Mouse (Mus musculus): Measurements from ENCODE around the gene Mycl. TPM values are rescaled to one million over a fixed set of nuclear protein-coding genes. Genes with fewer than 3 reads are reported as not detected.

Gene Mycl
- polyA plus RNA-seq, 1 experiment, result 0.02 TPM

- peaks cover 6% of the 10 kb centered on the region for H3K27me3 ChIP-seq (ENCODE audit: control insufficient read depth)
- H3K36me3 ChIP-seq (ENCODE audit: control insufficient read depth), result no peaks in the 10 kb centered on the region
- H3K4me1 ChIP-seq (ENCODE audit: control insufficient read depth), result no peaks in the 10 kb centered on the region
- TF ChIP-seq TAL1 (IDR thresholded peaks at IDR 0.05; ENCODE audit: low read length), result no peak
- TF ChIP-seq GATA1 (IDR thresholded peaks at IDR 0.05; ENCODE audit: low read length), result no peak
- no peak overlapping the region for H3K4me3 ChIP-seq (replicated peaks)
- no peaks in the 10 kb centered on the region for H3K9me3 ChIP-seq (ENCODE audit: control insufficient read depth, low read length)
Observed at GRCm38 (mm10) chr4:122976885-122977284, 18.6 kb upstream of the Mycl start.

- Histone ChIP-seq H3K27me3 (ENCODE audit: control insufficient read depth) (peaks cover 25% of the 10 kb centered on the region), H3K36me3 (ENCODE audit: control insufficient read depth) (no peaks in the 10 kb centered on the region), H3K4me1 (ENCODE audit: control insufficient read depth) (no peaks in the 10 kb centered on the region), H3K4me3 (replicated peaks) (no peak overlapping the region), H3K9me3 (ENCODE audit: control insufficient read depth, low read length) (no peaks in the 10 kb centered on the region)
- TF ChIP-seq TAL1 (IDR thresholded peaks at IDR 0.05; ENCODE audit: low read length) (no peak), GATA1 (IDR thresholded peaks at IDR 0.05; ENCODE audit: low read length) (no peak)
Observed at GRCm38 (mm10) chr4:122978850-122979249, 16.6 kb upstream of the Mycl start.

- Histone ChIP-seq H3K4me3 (replicated peaks) (no peak overlapping the region), H3K9me3 (ENCODE audit: control insufficient read depth, low read length) (no peaks in the 10 kb centered on the region), H3K36me3 (ENCODE audit: control insufficient read depth) (no peaks in the 10 kb centered on the region), H3K4me1 (ENCODE audit: control insufficient read depth) (no peaks in the 10 kb centered on the region), H3K27me3 (ENCODE audit: control insufficient read depth) (peaks cover 31% of the 10 kb centered on the region)
- TF ChIP-seq TAL1 (IDR thresholded peaks at IDR 0.05; ENCODE audit: low read length) (no peak), GATA1 (IDR thresholded peaks at IDR 0.05; ENCODE audit: low read length) (no peak)
Observed at GRCm38 (mm10) chr4:122979826-122980225, 15.6 kb upstream of the Mycl start.

- Histone ChIP-seq H3K4me3 (replicated peaks) (no peak overlapping the region), H3K27me3 (ENCODE audit: control insufficient read depth) (peaks cover 31% of the 10 kb centered on the region)
Observed at GRCm38 (mm10) chr4:122980684-122981083, 14.8 kb upstream of the Mycl start.

GRCm38 (mm10) chr4:122981238-122981637, 14.2 kb upstream of the Mycl start:
- Histone ChIP-seq H3K36me3 (ENCODE audit: control insufficient read depth) (no peaks in the 10 kb centered on the region), H3K9me3 (ENCODE audit: control insufficient read depth, low read length) (no peaks in the 10 kb centered on the region), H3K27me3 (ENCODE audit: control insufficient read depth) (peaks cover 31% of the 10 kb centered on the region), H3K4me3 (replicated peaks) (no peak overlapping the region), H3K4me1 (ENCODE audit: control insufficient read depth) (no peaks in the 10 kb centered on the region)
- TF ChIP-seq TAL1 (IDR thresholded peaks at IDR 0.05; ENCODE audit: low read length) (no peak), GATA1 (IDR thresholded peaks at IDR 0.05; ENCODE audit: low read length) (no peak)

More at GRCm38 (mm10) chr4:122980684-122981083, 14.8 kb upstream of the Mycl start:
- Histone ChIP-seq H3K9me3 (ENCODE audit: control insufficient read depth, low read length) (no peaks in the 10 kb centered on the region), H3K36me3 (ENCODE audit: control insufficient read depth) (no peaks in the 10 kb centered on the region), H3K4me1 (ENCODE audit: control insufficient read depth) (no peaks in the 10 kb centered on the region)
- TF ChIP-seq TAL1 (IDR thresholded peaks at IDR 0.05; ENCODE audit: low read length) (no peak), GATA1 (IDR thresholded peaks at IDR 0.05; ENCODE audit: low read length) (no peak)

GRCm38 (mm10) chr4:122981930-122982329, 13.5 kb upstream of the Mycl start:
- Histone ChIP-seq H3K36me3 (ENCODE audit: control insufficient read depth) (no peaks in the 10 kb centered on the region), H3K9me3 (ENCODE audit: control insufficient read depth, low read length) (no peaks in the 10 kb centered on the region), H3K4me1 (ENCODE audit: control insufficient read depth) (no peaks in the 10 kb centered on the region), H3K27me3 (ENCODE audit: control insufficient read depth) (peaks cover 31% of the 10 kb centered on the region), H3K4me3 (replicated peaks) (no peak overlapping the region)
- no peak for TF ChIP-seq GATA1 (IDR thresholded peaks at IDR 0.05; ENCODE audit: low read length)
- TF ChIP-seq TAL1 (IDR thresholded peaks at IDR 0.05; ENCODE audit: low read length), result no peak

GRCm38 (mm10) chr4:122982537-122982936, 12.9 kb upstream of the Mycl start:
- no peaks in the 10 kb centered on the region for H3K36me3 ChIP-seq (ENCODE audit: control insufficient read depth)
- H3K4me1 ChIP-seq (ENCODE audit: control insufficient read depth), result no peaks in the 10 kb centered on the region
- H3K4me3 ChIP-seq (replicated peaks), result no peak overlapping the region
- no peaks in the 10 kb centered on the region for H3K9me3 ChIP-seq (ENCODE audit: control insufficient read depth, low read length)
- TF ChIP-seq TAL1 (IDR thresholded peaks at IDR 0.05; ENCODE audit: low read length), result no peak
- TF ChIP-seq GATA1 (IDR thresholded peaks at IDR 0.05; ENCODE audit: low read length), result no peak
- H3K27me3 ChIP-seq (ENCODE audit: control insufficient read depth), result peaks cover 31% of the 10 kb centered on the region

GRCm38 (mm10) chr4:122983486-122984261, 11.8 kb upstream of the Mycl start:
- Histone ChIP-seq H3K9me3 (ENCODE audit: control insufficient read depth, low read length) (no peaks in the 10 kb centered on the region), H3K27me3 (ENCODE audit: control insufficient read depth) (peaks cover 31% of the 10 kb centered on the region), H3K36me3 (ENCODE audit: control insufficient read depth) (no peaks in the 10 kb centered on the region), H3K4me3 (replicated peaks) (no peak overlapping the region), H3K4me1 (ENCODE audit: control insufficient read depth) (no peaks in the 10 kb centered on the region)
- no peak for TF ChIP-seq TAL1 (IDR thresholded peaks at IDR 0.05; ENCODE audit: low read length)
- TF ChIP-seq GATA1 (IDR thresholded peaks at IDR 0.05; ENCODE audit: low read length), result no peak

GRCm38 (mm10) chr4:122985110-122985509, 10.3 kb upstream of the Mycl start:
- H3K9me3 ChIP-seq (ENCODE audit: control insufficient read depth, low read length), result no peaks in the 10 kb centered on the region
- H3K27me3 ChIP-seq (ENCODE audit: control insufficient read depth), result peaks cover 31% of the 10 kb centered on the region
- no peaks in the 10 kb centered on the region for H3K36me3 ChIP-seq (ENCODE audit: control insufficient read depth)
- no peaks in the 10 kb centered on the region for H3K4me1 ChIP-seq (ENCODE audit: control insufficient read depth)
- H3K4me3 ChIP-seq (replicated peaks), result no peak overlapping the region
- TF ChIP-seq TAL1 (IDR thresholded peaks at IDR 0.05; ENCODE audit: low read length) (no peak), GATA1 (IDR thresholded peaks at IDR 0.05; ENCODE audit: low read length) (no peak)
